Mouse (Mus musculus) thymus, adult 2 months (tissue): ENCODE results near the gene Polr2c.

Experiments used
- CTCF ChIP-seq: fragments of 200-500 bp; IDR thresholded peaks from 2 replicates; pipeline ENCODE4 v1.5.1; 2012; ENCODE audit warnings: mild to moderate bottlenecking, control low read depth, low read length, moderate library complexity, borderline replicate concordance; ENCODE audit not compliant: control insufficient read depth, poor library complexity, insufficient read depth; ENCODE audit errors: extremely low read depth
- POLR2A ChIP-seq: fragments of 200-500 bp; IDR thresholded peaks from 2 replicates; pipeline ENCODE4 v1.6.1; 2012; ENCODE audit warnings: mild to moderate bottlenecking, low read length, control low read depth, moderate library complexity; ENCODE audit not compliant: control insufficient read depth, poor library complexity, insufficient read depth; ENCODE audit errors: extremely low read depth

GRCm38 (mm10) chr8:94914701-94915101, 57.5 kb downstream of the Polr2c start:
- TF ChIP-seq CTCF: no peak
- TF ChIP-seq POLR2A: no peak
